Mouse (Mus musculus) olfactory bulb, adult 2 months (tissue): ENCODE data around the gene Cd3eap.

Experiments used
- CTCF ChIP-seq: fragments of 200-500 bp; IDR thresholded peaks from 2 replicates; pipeline ENCODE4 v1.5.1; 2012; ENCODE audit warnings: low read depth, mild to moderate bottlenecking, low read length, moderate library complexity; ENCODE audit not compliant: insufficient read depth
- POLR2A ChIP-seq: fragments of 200-500 bp; IDR thresholded peaks from 2 replicates; pipeline ENCODE4 v1.6.1; 2012; ENCODE audit warnings: mild to moderate bottlenecking, low read depth, low read length, moderate library complexity; ENCODE audit not compliant: insufficient read depth

DNA sequence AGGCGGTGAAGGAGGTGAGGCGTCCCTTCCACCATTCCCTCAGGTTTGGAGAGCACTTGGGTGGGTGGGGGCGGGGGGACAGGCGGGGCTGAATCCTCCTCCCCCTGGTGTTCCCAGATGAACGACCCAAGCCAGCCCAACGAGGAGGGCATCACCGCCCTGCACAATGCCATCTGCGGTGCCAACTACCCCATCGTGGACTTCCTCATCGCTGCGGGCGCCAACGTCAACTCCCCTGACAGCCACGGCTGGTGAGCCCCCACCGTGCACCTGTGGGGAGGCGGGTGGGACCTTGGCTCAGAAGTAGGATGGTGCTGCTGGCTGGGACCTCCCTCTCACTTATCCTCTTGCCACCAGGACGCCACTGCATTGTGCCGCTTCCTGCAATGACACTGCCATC, 16.1 kb upstream of the Cd3eap start:
- TF ChIP-seq POLR2A (no peak), CTCF (no peak)
